Mouse (Mus musculus): ENCODE measurements at regions not wholly inside any gene's neighbourhood (a gene's known extent, or its start where the extent isn't known, plus 50 kb on each side); places are given as distances from the start of the nearest gene placed in this dataset.

GRCm38 (mm10) chr8:103230741-103231475 is 445.5 kb upstream of the Cdh11 start:
- Histone ChIP-seq H3K27ac (ENCODE audit: insufficient read depth, low read depth, low read length, poor library complexity, severe bottlenecking) (no peak overlapping the region), H3K36me3 (ENCODE audit: control insufficient read depth, insufficient read depth, low read length, poor library complexity, severe bottlenecking) (no peaks in the 10 kb centered on the region)

GRCm38 (mm10) chr8:103234374-103234773 is 448.9 kb upstream of the Cdh11 start:
- Histone ChIP-seq H3K9ac (ENCODE audit: insufficient read depth, low read depth, low read length, poor library complexity, severe bottlenecking) (no peak overlapping the region), H3K4me3 (ENCODE audit: insufficient read depth in 1 of 2, low read depth in 1 of 2, low read length in 2 of 2, poor library complexity in 1 of 2, severe bottlenecking in 1 of 2) (no peak overlapping the region), H3K27ac (ENCODE audit: insufficient read depth, low read depth, low read length, poor library complexity, severe bottlenecking) (no peak overlapping the region), H3K9me3 (ENCODE audit: control insufficient read depth, insufficient read depth, low read depth, low read length) (no peaks in the 10 kb centered on the region), H3K4me1 (ENCODE audit: control insufficient read depth in 2 of 2, insufficient read depth in 2 of 2, low read length in 2 of 2, poor library complexity in 1 of 2) (no peaks in the 10 kb centered on the region), H3K36me3 (ENCODE audit: control insufficient read depth, insufficient read depth, low read length, poor library complexity, severe bottlenecking) (no peaks in the 10 kb centered on the region)
- no peak for DNase-seq (ENCODE audit: low read depth, low spot score)
- TF ChIP-seq ZNF384 (IDR thresholded peaks at IDR 0.05; ENCODE audit: low read depth, low read length): no peak
- TF ChIP-seq HCFC1 (IDR thresholded peaks at IDR 0.05; ENCODE audit: borderline replicate concordance, insufficient read depth, low read length): no peak
- no peak for TF ChIP-seq MAFK (IDR thresholded peaks at IDR 0.05; ENCODE audit: insufficient read depth, low read depth, low read length)
- TF ChIP-seq ZC3H11A (IDR thresholded peaks at IDR 0.05; ENCODE audit: borderline replicate concordance, low read depth, low read length): no peak
- TF ChIP-seq CHD2 (IDR thresholded peaks at IDR 0.05; ENCODE audit: low read depth, low read length): no peak
- in situ Hi-C loops (cut with MboI; ENCODE audit: low sequenced_read_pairs in 2 of 2, unreplicated experiment in 2 of 2): no loop called here

More at GRCm38 (mm10) chr8:103230741-103231475, 445.5 kb upstream of the Cdh11 start:
- H3K4me3 ChIP-seq (ENCODE audit: insufficient read depth in 1 of 2, low read depth in 1 of 2, low read length in 2 of 2, poor library complexity in 1 of 2, severe bottlenecking in 1 of 2): no peak overlapping the region
- TF ChIP-seq MAFK (IDR thresholded peaks at IDR 0.05; ENCODE audit: insufficient read depth, low read depth, low read length) (no peak), CHD2 (IDR thresholded peaks at IDR 0.05; ENCODE audit: low read depth, low read length) (no peak), HCFC1 (IDR thresholded peaks at IDR 0.05; ENCODE audit: borderline replicate concordance, insufficient read depth, low read length) (no peak), ZC3H11A (IDR thresholded peaks at IDR 0.05; ENCODE audit: borderline replicate concordance, low read depth, low read length) (no peak), ZNF384 (IDR thresholded peaks at IDR 0.05; ENCODE audit: low read depth, low read length) (no peak)
- in situ Hi-C loops (cut with MboI; ENCODE audit: low sequenced_read_pairs in 2 of 2, unreplicated experiment in 2 of 2): no loop called here
- H3K4me1 ChIP-seq (ENCODE audit: control insufficient read depth in 2 of 2, insufficient read depth in 2 of 2, low read length in 2 of 2, poor library complexity in 1 of 2): no peaks in the 10 kb centered on the region
- no peak for DNase-seq (ENCODE audit: low read depth, low spot score)
- no peak overlapping the region for H3K9ac ChIP-seq (ENCODE audit: insufficient read depth, low read depth, low read length, poor library complexity, severe bottlenecking)
- no peaks in the 10 kb centered on the region for H3K9me3 ChIP-seq (ENCODE audit: control insufficient read depth, insufficient read depth, low read depth, low read length)

DNA sequence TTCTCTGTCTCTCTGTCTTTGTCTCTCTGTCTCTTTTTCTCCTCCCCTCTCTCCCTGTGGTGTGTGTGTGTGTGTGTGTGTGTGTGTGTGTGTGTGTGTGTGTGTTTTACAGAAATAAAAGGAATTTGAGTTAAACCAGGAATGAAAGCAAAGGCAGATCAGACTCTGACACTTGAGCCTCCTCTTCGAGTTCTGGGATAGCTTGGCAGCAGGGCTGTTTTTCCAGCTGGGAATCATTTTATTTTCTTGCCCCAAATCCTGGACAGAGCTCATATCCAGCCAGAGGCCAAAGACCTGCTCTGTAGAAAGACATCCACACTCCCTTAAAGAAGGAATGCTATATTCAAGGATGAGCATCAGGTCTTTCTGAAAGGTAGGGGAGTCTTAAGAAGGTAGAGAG is 450.2 kb upstream of the Cdh11 start:
- H3K9ac ChIP-seq (ENCODE audit: insufficient read depth, low read depth, low read length, poor library complexity, severe bottlenecking): no peak overlapping the region
- in situ Hi-C loops (cut with MboI; ENCODE audit: low sequenced_read_pairs in 2 of 2, unreplicated experiment in 2 of 2): no loop called here
- H3K36me3 ChIP-seq (ENCODE audit: control insufficient read depth, insufficient read depth, low read length, poor library complexity, severe bottlenecking): no peaks in the 10 kb centered on the region
- no peaks in the 10 kb centered on the region for H3K9me3 ChIP-seq (ENCODE audit: control insufficient read depth, insufficient read depth, low read depth, low read length)
- H3K27ac ChIP-seq (ENCODE audit: insufficient read depth, low read depth, low read length, poor library complexity, severe bottlenecking): no peak overlapping the region
- DNase-seq (ENCODE audit: low read depth, low spot score): no peak
- no peaks in the 10 kb centered on the region for H3K4me1 ChIP-seq (ENCODE audit: control insufficient read depth in 2 of 2, insufficient read depth in 2 of 2, low read length in 2 of 2, poor library complexity in 1 of 2)
- TF ChIP-seq ZC3H11A (IDR thresholded peaks at IDR 0.05; ENCODE audit: borderline replicate concordance, low read depth, low read length) (no peak), HCFC1 (IDR thresholded peaks at IDR 0.05; ENCODE audit: borderline replicate concordance, insufficient read depth, low read length) (no peak), ZNF384 (IDR thresholded peaks at IDR 0.05; ENCODE audit: low read depth, low read length) (no peak), MAFK (IDR thresholded peaks at IDR 0.05; ENCODE audit: insufficient read depth, low read depth, low read length) (no peak), CHD2 (IDR thresholded peaks at IDR 0.05; ENCODE audit: low read depth, low read length) (no peak)
- H3K4me3 ChIP-seq (ENCODE audit: insufficient read depth in 1 of 2, low read depth in 1 of 2, low read length in 2 of 2, poor library complexity in 1 of 2, severe bottlenecking in 1 of 2): no peak overlapping the region

GRCm38 (mm10) chr8:103238456-103238970 is 453.1 kb upstream of the Cdh11 start:
- in situ Hi-C loops (cut with MboI; ENCODE audit: low sequenced_read_pairs in 2 of 2, unreplicated experiment in 2 of 2): no loop called here
- H3K4me3 ChIP-seq (ENCODE audit: insufficient read depth in 1 of 2, low read depth in 1 of 2, low read length in 2 of 2, poor library complexity in 1 of 2, severe bottlenecking in 1 of 2): no peak overlapping the region

More at GRCm38 (mm10) chr8:103238456-103238970, 453.1 kb upstream of the Cdh11 start:
- TF ChIP-seq HCFC1 (IDR thresholded peaks at IDR 0.05; ENCODE audit: borderline replicate concordance, insufficient read depth, low read length) (no peak), CHD2 (IDR thresholded peaks at IDR 0.05; ENCODE audit: low read depth, low read length) (no peak)
- no peaks in the 10 kb centered on the region for H3K9me3 ChIP-seq (ENCODE audit: control insufficient read depth, insufficient read depth, low read depth, low read length)
- DNase-seq (ENCODE audit: low read depth, low spot score): no peak
- H3K36me3 ChIP-seq (ENCODE audit: control insufficient read depth, insufficient read depth, low read length, poor library complexity, severe bottlenecking): no peaks in the 10 kb centered on the region
- no peaks in the 10 kb centered on the region for H3K4me1 ChIP-seq (ENCODE audit: control insufficient read depth in 2 of 2, insufficient read depth in 2 of 2, low read length in 2 of 2, poor library complexity in 1 of 2)
- H3K27ac ChIP-seq (ENCODE audit: insufficient read depth, low read depth, low read length, poor library complexity, severe bottlenecking): no peak overlapping the region
- H3K9ac ChIP-seq (ENCODE audit: insufficient read depth, low read depth, low read length, poor library complexity, severe bottlenecking): no peak overlapping the region
